Mouse (Mus musculus) kidney, adult 2 months (tissue): ENCODE measurements around the gene Wdr3. TPM values are rescaled to one million over a fixed set of nuclear protein-coding genes. Genes with fewer than 3 reads are reported as not detected.

Experiments
- DNase-seq: peaks from one replicate; pipeline ENCODE4 v3.0.0; 2021
- H3K27ac ChIP-seq: fragments of 200-500 bp; 2 replicates; pipeline ENCODE4 v1.5.1; 2012; ENCODE audit warnings: low read depth, low read length, control low read depth, inconsistent platforms; ENCODE audit not compliant: insufficient read depth
- H3K27me3 ChIP-seq: fragments of 200-500 bp; replicated peaks from 2 replicates; pipeline ENCODE4 v1.6.1; 2012; ENCODE audit warnings: mild to moderate bottlenecking, moderate library complexity, low read length, inconsistent platforms; ENCODE audit not compliant: control insufficient read depth, insufficient read depth
- H3K36me3 ChIP-seq: fragments of 200-500 bp; 2 replicates; pipeline ENCODE4 v1.6.1; 2012; ENCODE audit warnings: mild to moderate bottlenecking, moderate library complexity, low read length, inconsistent platforms; ENCODE audit not compliant: control insufficient read depth, insufficient read depth
- H3K4me1 ChIP-seq: fragments of 200-500 bp; 2 replicates; pipeline ENCODE4 v1.6.1; 2011; ENCODE audit warnings: low read length; ENCODE audit not compliant: control insufficient read depth, insufficient read depth
- H3K4me3 ChIP-seq: fragments of 200-500 bp; 2 replicates; pipeline ENCODE4 v1.5.1; 2011; ENCODE audit warnings: mild to moderate bottlenecking, low read depth, low read length, control low read depth; ENCODE audit not compliant: insufficient read depth
- CTCF ChIP-seq: fragments of 200-500 bp; conservative IDR thresholded peaks from 2 replicates; pipeline ENCODE4 v1.5.1; 2011; ENCODE audit warnings: low read depth, mild to moderate bottlenecking, control low read depth, low read length, moderate library complexity, mixed read lengths; ENCODE audit not compliant: insufficient read depth, insufficient read length
- POLR2A ChIP-seq: fragments of 200-500 bp; IDR thresholded peaks from one replicate; pipeline ENCODE4 v1.6.1; 2011; ENCODE audit warnings: low read depth, low read length, control low read depth
- WGBS: fragments of 180-500 bp; shearing (Covaris S2); methylation state at CpG from one replicate; pipeline ENCODE4 v1.1.7; 2018; 5-methylcytosine and 5-hydroxymethylcytosine counted together
- polyA plus RNA-seq: library from polyadenylated mRNA; depleted of rRNA; stranded (reverse); fragments of >200 nt; gene quantifications from 2 replicates; pipeline ENCODE4 v1.2.3, GENCODE M21; 2012; rRNA removed

The Wdr3 gene
- polyA plus RNA-seq, result 13.3 and 18.4 TPM in 2 replicates

DNA sequence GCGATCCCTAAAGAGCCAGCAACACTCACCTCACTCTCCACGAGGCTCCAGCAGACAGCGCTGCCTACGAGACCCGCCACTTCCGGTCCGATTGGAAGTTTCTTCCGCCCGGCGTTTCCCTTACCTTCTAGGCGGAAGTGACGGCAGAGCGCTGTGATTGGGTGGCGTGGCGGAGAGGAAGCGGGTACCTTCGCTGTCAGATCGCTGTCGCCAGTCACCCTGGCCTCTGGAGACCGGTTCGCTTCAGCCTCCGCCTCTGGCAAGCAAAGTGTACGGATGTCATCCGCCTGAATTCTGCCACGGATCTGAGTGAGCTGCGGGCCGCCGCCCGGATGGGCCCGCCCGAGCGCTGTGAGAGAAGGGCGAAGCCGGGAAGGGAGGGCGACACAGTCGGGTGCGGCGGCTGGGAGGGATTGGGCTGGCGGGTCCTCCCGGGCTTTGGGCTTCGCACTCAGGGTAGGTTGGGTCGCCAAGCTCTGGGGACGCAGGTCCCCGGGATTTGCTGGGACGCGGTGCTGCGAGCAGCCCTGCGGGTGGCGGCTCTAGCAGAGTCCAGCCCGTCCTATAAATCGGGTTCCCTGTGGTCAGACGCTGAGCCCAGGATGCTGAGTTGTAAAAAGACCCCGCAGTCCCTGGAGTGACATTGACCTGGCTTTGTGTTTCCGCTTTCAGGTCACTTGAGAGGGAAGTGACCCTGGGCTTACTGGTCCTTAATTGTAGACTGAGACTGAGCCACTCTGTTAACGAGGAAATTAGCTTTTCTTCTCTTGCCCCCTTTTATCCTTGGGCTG, at the start of gene Wdr3, which contains the start of gene Gdap2:
Gene Wdr3 (minus strand): TSS at position 93 of the 791 bp plus-strand sequence.
Gene Gdap2 (plus strand): TSS at position 67 of the 791 bp plus-strand sequence.
- H3K27ac ChIP-seq, result peak within 1 kb of the TSS; percentile 75

DNA sequence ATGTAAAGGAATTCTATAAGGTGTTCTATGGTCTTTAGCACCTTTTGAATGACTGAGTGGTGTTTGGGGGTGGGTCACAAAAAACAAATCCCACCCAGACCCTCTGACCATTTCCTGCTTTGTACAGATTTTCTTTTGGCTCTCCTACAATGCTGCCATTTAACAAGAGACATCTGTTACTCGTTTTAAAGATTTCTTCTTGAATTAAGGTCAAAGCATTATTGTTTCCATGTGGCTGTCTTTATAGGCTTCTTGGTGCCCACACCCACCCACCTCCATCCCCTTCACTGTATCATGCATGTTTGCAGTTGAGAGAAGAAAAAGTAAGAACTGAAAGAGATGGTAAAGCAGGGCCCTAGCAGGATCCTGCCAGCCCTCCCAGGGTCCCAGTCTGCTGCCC, 44.8 kb upstream of the Wdr3 start:
- no peaks in the 10 kb centered on the region for H3K4me1 ChIP-seq
- WGBS, result 65% methylated on average over 1 of the region's 1 CpGs
- DNase-seq, result no peak
- no peaks in the 10 kb centered on the region for H3K27me3 ChIP-seq
- H3K4me3 ChIP-seq, result no peak overlapping the region
- H3K27ac ChIP-seq, result no peak overlapping the region
- TF ChIP-seq POLR2A (no peak), CTCF (no peak)
- H3K36me3 ChIP-seq, result peaks cover 6% of the 10 kb centered on the region; the same call in 1 of the 2 replicates

More for the DNA sequence above, at the start of gene Wdr3, which contains the start of gene Gdap2:
- no peaks in the 10 kb centered on the region; the same call in 1 of the 2 replicates for H3K4me1 ChIP-seq
- no peak for TF ChIP-seq CTCF
- TF ChIP-seq POLR2A, result peak; percentile 91
- DNase-seq, result peak; percentile 96
- WGBS, result under 1% methylated on average over 55 of the region's 55 CpGs
- peak within 1 kb of the TSS; percentile 86 for H3K4me3 ChIP-seq
- peaks cover 6% of the 10 kb centered on the region for H3K36me3 ChIP-seq
- no peaks in the 10 kb centered on the region for H3K27me3 ChIP-seq

DNA sequence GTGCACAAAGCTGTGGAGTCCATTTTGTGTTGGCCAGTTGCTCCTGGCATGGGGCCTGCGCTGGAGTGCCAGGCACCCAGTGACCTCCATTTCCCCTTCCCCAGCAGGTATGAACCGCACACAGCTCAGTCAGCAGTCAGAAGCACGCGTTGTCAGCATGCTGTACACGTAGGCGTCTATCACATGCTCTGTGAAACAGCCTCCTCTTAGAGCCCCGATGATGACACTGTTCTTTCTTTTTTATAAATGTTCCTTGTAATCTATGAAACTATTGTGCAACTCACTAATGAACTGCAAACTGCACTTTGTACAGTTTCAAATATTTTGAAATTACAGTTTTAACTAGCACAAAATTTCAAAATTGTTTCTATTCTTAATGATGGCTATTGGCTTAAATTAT, 39.3 kb upstream of the Wdr3 start:
- no peaks in the 10 kb centered on the region for H3K27me3 ChIP-seq
- TF ChIP-seq CTCF, result no peak
- TF ChIP-seq POLR2A, result no peak
- 80% methylated on average over 7 of the region's 7 CpGs for WGBS
- no peaks in the 10 kb centered on the region for H3K4me1 ChIP-seq
- H3K4me3 ChIP-seq, result no peak overlapping the region
- H3K36me3 ChIP-seq, result peaks cover 5% of the 10 kb centered on the region
- no peak overlapping the region for H3K27ac ChIP-seq
- DNase-seq, result peak; percentile 9

GRCm38 (mm10) chr3:100194210-100194609, 32.0 kb upstream of the Wdr3 start:
- DNase-seq, result peak; percentile 43
- 26% methylated on average over 5 of the region's 5 CpGs for WGBS
- Histone ChIP-seq H3K27ac (no peak overlapping the region), H3K4me3 (no peak overlapping the region), H3K27me3 (no peaks in the 10 kb centered on the region), H3K36me3 (peaks cover 4% of the 10 kb centered on the region), H3K4me1 (no peaks in the 10 kb centered on the region)
- TF ChIP-seq CTCF, result no peak
- TF ChIP-seq POLR2A, result no peak

GRCm38 (mm10) chr3:100189861-100190260, 27.7 kb upstream of the Wdr3 start:
- WGBS, result 80% methylated on average over 11 of the region's 11 CpGs
- TF ChIP-seq CTCF (no peak), POLR2A (no peak)
- Histone ChIP-seq H3K27me3 (no peaks in the 10 kb centered on the region), H3K4me1 (no peaks in the 10 kb centered on the region), H3K36me3 (peaks cover 3% of the 10 kb centered on the region), H3K27ac (no peak overlapping the region), H3K4me3 (no peak overlapping the region)
- no peak for DNase-seq

- no peaks in the 10 kb centered on the region for H3K4me1 ChIP-seq
- no peaks in the 10 kb centered on the region for H3K27me3 ChIP-seq
- no peak overlapping the region for H3K4me3 ChIP-seq
- WGBS, result 47% methylated on average over 1 of the region's 1 CpGs
- H3K27ac ChIP-seq, result no peak overlapping the region
- peak; percentile 73 for DNase-seq
- peaks cover 3% of the 10 kb centered on the region for H3K36me3 ChIP-seq
- TF ChIP-seq CTCF (peak; percentile 6; the same call in 1 of the 2 replicates), POLR2A (no peak)
Measured at GRCm38 (mm10) chr3:100189444-100189843, 27.2 kb upstream of the Wdr3 start.

- Histone ChIP-seq H3K36me3 (peaks cover 14% of the 10 kb centered on the region), H3K27ac (no peak overlapping the region)
- TF ChIP-seq POLR2A, result no peak
- TF ChIP-seq CTCF, result no peak
Measured at GRCm38 (mm10) chr3:100180471-100180870, 18.3 kb upstream of the Wdr3 start.

More at GRCm38 (mm10) chr3:100180471-100180870, 18.3 kb upstream of the Wdr3 start:
- H3K4me3 ChIP-seq, result no peak overlapping the region
- DNase-seq, result no peak
- H3K4me1 ChIP-seq, result no peaks in the 10 kb centered on the region
- no peaks in the 10 kb centered on the region for H3K27me3 ChIP-seq
- 66% methylated on average over 3 of the region's 3 CpGs for whole genome bisulfite sequencing
